In the genomic region with DNA sequence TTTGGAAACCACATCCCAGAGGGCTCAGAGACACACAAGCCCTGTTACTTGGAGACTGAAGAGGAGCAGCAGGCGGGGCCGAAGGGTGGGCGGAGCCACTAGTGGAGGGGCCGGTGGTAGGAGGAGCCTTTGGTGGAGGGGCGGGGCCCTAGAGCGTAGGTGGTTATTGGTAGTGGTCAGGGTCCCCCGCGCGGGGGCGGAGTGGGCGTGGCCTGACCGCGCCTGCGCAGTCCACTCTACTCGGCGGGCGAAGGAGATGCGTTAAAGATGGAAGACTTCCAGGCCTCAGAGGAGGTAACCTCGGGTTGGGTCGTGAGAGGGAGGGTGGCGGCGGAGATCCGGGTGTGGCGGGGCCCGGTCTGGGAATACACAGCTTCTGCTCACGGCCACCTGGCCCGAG, we compare ENCODE assay signal across 8 mouse cellular contexts. TPM values are rescaled to one million over a fixed set of nuclear protein-coding genes. Genes with fewer than 3 reads are reported as not detected.
A peak's percentile ranks its signal among the peaks of the same experiment; 100 is the strongest.
DNase-seq lines count a peak whose midpoint lies in the region; ATAC-seq and TF ChIP-seq lines count a peak whose summit lies in the region.
"Not testable (repeated sequence)": the region's sequence is repeated elsewhere in the genome, so short reads cannot be mapped to it uniquely, and the experiment has no call there.

A gene (plus strand): TSS at position 168 of the 400 bp plus-strand sequence.

- H3K4me3 ChIP-seq in E14TG2a.4 (replicated peaks; ENCODE audit: low read length), result peak within 1 kb of the TSS; percentile 85
- peak within 1 kb of the TSS; percentile 45 for H3K4me3 ChIP-seq in forebrain, embryonic 13.5 days
- peak within 1 kb of the TSS; percentile 65 for H3K4me3 ChIP-seq in liver, postnatal 0 days (ENCODE audit: low read depth, low read length)
- peak within 1 kb of the TSS; percentile 43 for H3K4me3 ChIP-seq in neural tube, embryonic 14.5 days (ENCODE audit: low read depth, low read length)

- peaks cover 23% of the 10 kb centered on the region for H3K36me3 ChIP-seq in E14TG2a.4 (ENCODE audit: insufficient read depth, low read length)
- peaks cover 14% of the 10 kb centered on the region for H3K36me3 ChIP-seq in forebrain, embryonic 13.5 days (ENCODE audit: poor library complexity, severe bottlenecking)
- H3K36me3 ChIP-seq in liver, postnatal 0 days (replicated peaks; ENCODE audit: insufficient read depth, low read length); neural tube, embryonic 14.5 days (ENCODE audit: control insufficient read depth, insufficient read depth, low read length): not testable (repeated sequence)

- peaks cover 37% of the 10 kb centered on the region for H3K4me1 ChIP-seq in E14TG2a.4 (replicated peaks; ENCODE audit: low read depth, low read length)
- H3K4me1 ChIP-seq in forebrain, embryonic 13.5 days, result peaks cover 11% of the 10 kb centered on the region
- not testable (repeated sequence) for H3K4me1 ChIP-seq in liver, postnatal 0 days (ENCODE audit: insufficient read depth); neural tube, embryonic 14.5 days (ENCODE audit: control insufficient read depth, insufficient read depth, low read length)

- H3K9me3 ChIP-seq in E14TG2a.4 (ENCODE audit: low read length); forebrain, embryonic 13.5 days (replicated peaks); liver, postnatal 0 days (ENCODE audit: low read length); neural tube, embryonic 14.5 days (ENCODE audit: control insufficient read depth, low read length): not testable (repeated sequence)

- H3K9ac ChIP-seq in forebrain, embryonic 13.5 days, result peak within 1 kb of the TSS; percentile 68
- H3K9ac ChIP-seq in liver, postnatal 0 days (replicated peaks), result peak within 1 kb of the TSS; percentile 73
- H3K9ac ChIP-seq in neural tube, embryonic 14.5 days (replicated peaks; ENCODE audit: low read depth, low read length), result peak within 1 kb of the TSS; percentile 53; the same call in 1 of the 2 replicates

- intact Hi-C loops in heart, postnatal 10 days (cut with DNase I), result not testable (repeated sequence)

- H3K27me3 ChIP-seq in E14TG2a.4 (ENCODE audit: insufficient read depth, low read length); forebrain, embryonic 13.5 days; liver, postnatal 0 days (ENCODE audit: insufficient read depth, low read length); neural tube, embryonic 14.5 days (ENCODE audit: control insufficient read depth, insufficient read depth, low read length): not testable (repeated sequence)

- H3K27ac ChIP-seq in forebrain, embryonic 13.5 days, result peak within 1 kb of the TSS; percentile 48
- peak within 1 kb of the TSS; percentile 73 for H3K27ac ChIP-seq in liver, postnatal 0 days (ENCODE audit: low read depth)
- peak within 1 kb of the TSS; percentile 80 for H3K27ac ChIP-seq in neural tube, embryonic 14.5 days (ENCODE audit: low read depth, low read length)

- WGBS in forebrain, embryonic 13.5 days, result under 1% methylated on average over 27 of the region's 27 CpGs
- WGBS in large intestine, adult 2 months, result 1% methylated on average over 27 of the region's 27 CpGs
- WGBS in liver, postnatal 0 days (ENCODE audit: insufficient replicate concordance), result under 1% methylated on average over 27 of the region's 27 CpGs
- WGBS in neural tube, embryonic 14.5 days, result 0% methylated on average over 27 of the region's 27 CpGs

- not testable (repeated sequence) for TF ChIP-seq EP300 in liver, postnatal 0 days (IDR thresholded peaks at IDR 0.05; ENCODE audit: low read depth)

- ATAC-seq in forebrain, embryonic 13.5 days, result peak; percentile 98
- ATAC-seq in liver, postnatal 0 days, result peak; percentile 97
- ATAC-seq in neural tube, embryonic 14.5 days (ENCODE audit: low read depth), result peak; percentile 95

- peak; percentile 99 for DNase-seq in c-Kit-positive CD71-positive TER-119-positive erythroid progenitor cells, embryonic 14.5 days (ENCODE audit: low spot score)
- DNase-seq in heart, postnatal 10 days, result peak; percentile 100
- peak; percentile 64 for DNase-seq in large intestine, adult 2 months (ENCODE audit: low read depth, low spot score)
- DNase-seq in liver, postnatal 0 days, result peak; percentile 100
- peak; percentile 100 for DNase-seq in testis, postnatal 10 days (ENCODE audit: low spot score)

- H3K4me2 ChIP-seq in forebrain, embryonic 13.5 days, result peak within 1 kb of the TSS; percentile 60
- H3K4me2 ChIP-seq in liver, postnatal 0 days (ENCODE audit: low read depth, low read length), result peak within 1 kb of the TSS; percentile 71
- peak within 1 kb of the TSS; percentile 37 for H3K4me2 ChIP-seq in neural tube, embryonic 14.5 days (ENCODE audit: low read depth, low read length)

- TF ChIP-seq CTCF in E14TG2a.4 (conservative IDR thresholded peaks at IDR 0.05; ENCODE audit: low read length), result not testable (repeated sequence)
- peak; percentile 28 for TF ChIP-seq CTCF in liver, postnatal 0 days (IDR thresholded peaks at IDR 0.05; ENCODE audit: low read depth)

RNA-seq across cellular contexts. Expression of the gene that starts here (rescaled TPM):
- 931 and 992 TPM in 2 replicates for polyA plus RNA-seq in forebrain, embryonic 13.5 days (2015; fragmentation: Nextera tagmentation; extraction: Ambion mirVana)
- 100 to 1,000 TPM; 112 to 122 TPM for total RNA-seq in heart, postnatal 10 days (2021)
- 354 and 485 TPM in 2 replicates for polyA plus RNA-seq in large intestine, adult 2 months (2012; rRNA removed)
- polyA plus RNA-seq in liver, postnatal 0 days (2015; fragmentation: Nextera tagmentation; extraction: Ambion mirVana), result 164 and 165 TPM in 2 replicates
- polyA plus RNA-seq in neural tube, embryonic 14.5 days (2014; fragmentation: Nextera tagmentation; extraction: Ambion mirVana), result 1,448 and 1,501 TPM in 2 replicates

Comparison
In these comparisons a context has a peak if more than half of its experiments do, and no peak if none do; other contexts are left out.
1. Peak in every context shown above with its lines: DNase-seq, ATAC-seq, H3K4me3 ChIP-seq and H3K27ac ChIP-seq.